Mouse (Mus musculus) forebrain, embryonic 14.5 days (tissue): ENCODE measurements around the gene Mrps23. TPM values are rescaled to one million over a fixed set of nuclear protein-coding genes. Genes with fewer than 3 reads are reported as not detected.

ENCODE experiments used
- ATAC-seq: fragments of 200-750 bp; cut with Nextera tagmentation; 2 replicates; pipeline ENCODE4 v1.8.0; 2017; ENCODE audit warnings: mild to moderate bottlenecking, moderate library complexity
- DNase-seq: peaks from one replicate; pipeline ENCODE4 v3.0.0-alpha.2; 2015; ENCODE audit warnings: low spot score
- H3K27ac ChIP-seq: fragments of 300-500 bp; sonication (generic); 2 replicates; pipeline ENCODE4 v1.5.1; 2014; ENCODE audit warnings: low read depth, mild to moderate bottlenecking, control low read depth, low read length, moderate library complexity
- H3K27me3 ChIP-seq: fragments of 300-500 bp; sonication (generic); replicated peaks from 2 replicates; pipeline ENCODE4 v1.6.1; 2014; ENCODE audit warnings: low read length, control low read depth, mixed read lengths; ENCODE audit not compliant: control insufficient read depth, insufficient read depth
- H3K36me3 ChIP-seq: fragments of 300-500 bp; sonication (generic); 2 replicates; pipeline ENCODE4 v1.6.1; 2014; ENCODE audit warnings: low read length, control low read depth; ENCODE audit not compliant: control insufficient read depth, insufficient read depth
- H3K4me1 ChIP-seq: fragments of 300-500 bp; sonication (generic); 2 replicates; pipeline ENCODE4 v1.6.1; 2014; ENCODE audit warnings: antibody characterized with exemption, low read length, control low read depth; ENCODE audit not compliant: control insufficient read depth, insufficient read depth
- H3K4me2 ChIP-seq: fragments of 300-500 bp; sonication (generic); 2 replicates; pipeline ENCODE4 v1.6.1; 2014; ENCODE audit warnings: mild to moderate bottlenecking, control low read depth, low read length
- H3K4me3 ChIP-seq: fragments of 300-500 bp; sonication (generic); 2 replicates; pipeline ENCODE4 v1.5.1; 2014; ENCODE audit warnings: low read depth, low read length, control low read depth
- H3K9ac ChIP-seq: fragments of 300-500 bp; sonication (generic); 2 replicates; pipeline ENCODE4 v1.6.1; 2014; ENCODE audit warnings: mild to moderate bottlenecking, low read length, control low read depth, moderate library complexity
- H3K9me3 ChIP-seq: fragments of 300-500 bp; sonication (generic); replicated peaks from 2 replicates; pipeline ENCODE4 v1.6.1; 2016; ENCODE audit warnings: low read length, control low read depth, mixed read lengths; ENCODE audit not compliant: control insufficient read depth
- WGBS: fragments of 180-500 bp; shearing (Covaris S2); extraction: QIAGEN DNeasy Blood & Tissue Kit; methylation state at CpG from one replicate; pipeline ENCODE4 v1.1.7; 2014; 5-methylcytosine and 5-hydroxymethylcytosine counted together
- polyA plus RNA-seq: library from polyadenylated mRNA; unstranded; fragments of >200 nt; fragmentation: Nextera tagmentation; extraction: Ambion mirVana; gene quantifications from 2 replicates; pipeline ENCODE4 v1.2.1, GENCODE M21; 2014

Mrps23 gene
- polyA plus RNA-seq, 1 experiment from 2014 or later = 80.8 TPM

- WGBS = 62% methylated on average over 14 of the region's 14 CpGs
- Histone ChIP-seq H3K4me2 (no peak overlapping the region), H3K27me3 (no peaks in the 10 kb centered on the region), H3K4me3 (no peak overlapping the region), H3K36me3 (peaks cover 28% of the 10 kb centered on the region), H3K27ac (no peak overlapping the region), H3K9me3 (no peaks in the 10 kb centered on the region), H3K9ac (no peak overlapping the region; the same call in 1 of the 2 replicates), H3K4me1 (peaks cover 17% of the 10 kb centered on the region)
- ATAC-seq (no peak), DNase-seq (no peak)
Measured at GRCm38 (mm10) chr11:88186078-88186946, 17.9 kb upstream of the Mrps23 start.

- Histone ChIP-seq H3K27ac (peak overlapping the region; percentile 60; the same call in 1 of the 2 replicates), H3K9ac (peak overlapping the region; percentile 51; the same call in 1 of the 2 replicates), H3K4me1 (peaks cover 13% of the 10 kb centered on the region), H3K9me3 (no peaks in the 10 kb centered on the region), H3K4me3 (no peak overlapping the region), H3K36me3 (peaks cover 28% of the 10 kb centered on the region), H3K27me3 (peaks cover under 1% of the 10 kb centered on the region), H3K4me2 (peak overlapping the region; percentile 42; the same call in 1 of the 2 replicates)
- ATAC-seq = no peak
- 39% methylated on average over 2 of the region's 2 CpGs for WGBS
- DNase-seq = no peak
Measured at GRCm38 (mm10) chr11:88186947-88187243, 17.3 kb upstream of the Mrps23 start.

GRCm38 (mm10) chr11:88187417-88188133, 16.6 kb upstream of the Mrps23 start:
- WGBS = 13% methylated on average over 25 of the region's 25 CpGs
- Histone ChIP-seq H3K36me3 (peaks cover 24% of the 10 kb centered on the region), H3K4me2 (peak overlapping the region; percentile 42), H3K27ac (peak overlapping the region; percentile 60), H3K27me3 (peaks cover 7% of the 10 kb centered on the region), H3K9me3 (no peaks in the 10 kb centered on the region), H3K9ac (peak overlapping the region; percentile 51; the same call in 1 of the 2 replicates), H3K4me3 (peak overlapping the region; percentile 15; the same call in 1 of the 2 replicates), H3K4me1 (peaks cover 13% of the 10 kb centered on the region)
- ATAC-seq = peak; percentile 96
- peak; percentile 88 for DNase-seq

- H3K4me1 ChIP-seq = peaks cover 13% of the 10 kb centered on the region
- H3K27ac ChIP-seq = no peak overlapping the region
- ATAC-seq (no peak), DNase-seq (no peak)
- H3K36me3 ChIP-seq = peaks cover 18% of the 10 kb centered on the region
- no peak overlapping the region for H3K4me2 ChIP-seq
- no peak overlapping the region for H3K4me3 ChIP-seq
- WGBS = 69% methylated on average over 8 of the region's 8 CpGs
- H3K9ac ChIP-seq = no peak overlapping the region
- peaks cover 14% of the 10 kb centered on the region for H3K27me3 ChIP-seq
- H3K9me3 ChIP-seq = no peaks in the 10 kb centered on the region
Measured at GRCm38 (mm10) chr11:88188216-88188615, 16.0 kb upstream of the Mrps23 start.

- Histone ChIP-seq H3K36me3 (peaks cover 14% of the 10 kb centered on the region), H3K4me2 (no peak overlapping the region), H3K4me3 (no peak overlapping the region), H3K27me3 (peaks cover 18% of the 10 kb centered on the region), H3K9me3 (no peaks in the 10 kb centered on the region), H3K4me1 (peaks cover 13% of the 10 kb centered on the region), H3K9ac (no peak overlapping the region), H3K27ac (no peak overlapping the region)
- ATAC-seq (no peak), DNase-seq (no peak)
- WGBS = 89% methylated on average over 7 of the region's 7 CpGs
Measured at GRCm38 (mm10) chr11:88188635-88189034, 15.6 kb upstream of the Mrps23 start.

GRCm38 (mm10) chr11:88192595-88192994, 11.6 kb upstream of the Mrps23 start:
- Histone ChIP-seq H3K4me2 (no peak overlapping the region), H3K4me1 (peaks cover 3% of the 10 kb centered on the region), H3K27me3 (peaks cover 21% of the 10 kb centered on the region), H3K4me3 (no peak overlapping the region), H3K27ac (no peak overlapping the region), H3K9ac (no peak overlapping the region), H3K9me3 (no peaks in the 10 kb centered on the region), H3K36me3 (no peaks in the 10 kb centered on the region)
- DNase-seq (peak; percentile 45), ATAC-seq (peak; percentile 30)
- WGBS = 18% methylated on average over 4 of the region's 4 CpGs

- H3K9ac ChIP-seq = 0 out of 2 replicates have a peak overlapping the region, but pooled peaks have one; percentile 8
- no peaks in the 10 kb centered on the region for H3K36me3 ChIP-seq
- H3K4me3 ChIP-seq = no peak overlapping the region
- H3K27me3 ChIP-seq = peaks cover 21% of the 10 kb centered on the region
- no peak overlapping the region for H3K4me2 ChIP-seq
- H3K4me1 ChIP-seq = no peaks in the 10 kb centered on the region
- WGBS = 12% methylated on average over 34 of the region's 34 CpGs
- no peak for DNase-seq
- ATAC-seq = no peak
- H3K9me3 ChIP-seq = no peaks in the 10 kb centered on the region
- no peak overlapping the region for H3K27ac ChIP-seq
Measured at GRCm38 (mm10) chr11:88193098-88193823, 10.9 kb upstream of the Mrps23 start.

- Histone ChIP-seq H3K4me1 (no peaks in the 10 kb centered on the region), H3K27ac (no peak overlapping the region), H3K9me3 (no peaks in the 10 kb centered on the region), H3K36me3 (no peaks in the 10 kb centered on the region), H3K4me2 (no peak overlapping the region), H3K27me3 (peaks cover 21% of the 10 kb centered on the region), H3K9ac (no peak overlapping the region), H3K4me3 (no peak overlapping the region)
- DNase-seq (no peak), ATAC-seq (no peak)
- WGBS = 10% methylated on average over 29 of the region's 29 CpGs
Measured at GRCm38 (mm10) chr11:88193824-88194696, 10.1 kb upstream of the Mrps23 start.
